Mouse (Mus musculus) C2C12 (cell line): ENCODE measurements around the gene Prm2.

Experiments used
- CEBPB ChIP-seq: IDR thresholded peaks from one replicate; pipeline ENCODE4 v1.6.1; 2011; ENCODE audit warnings: low read depth, mild to moderate bottlenecking, control low read depth, moderate library complexity
- CTCF ChIP-seq: IDR thresholded peaks from one replicate; pipeline ENCODE4 v1.5.1; 2011; ENCODE audit not compliant: control insufficient read depth, insufficient read depth, insufficient read length
- FOSL1 ChIP-seq: IDR thresholded peaks from one replicate; pipeline ENCODE4 v1.8.0; 2011; ENCODE audit warnings: mild to moderate bottlenecking, low read length; ENCODE audit not compliant: poor library complexity, insufficient read depth, severe bottlenecking
- MAX ChIP-seq: IDR thresholded peaks from one replicate; pipeline ENCODE4 v1.6.1; 2011; ENCODE audit warnings: mild to moderate bottlenecking, control low read depth
- MYOD1 ChIP-seq: IDR thresholded peaks from one replicate; pipeline ENCODE4 v1.6.1; 2011; ENCODE audit warnings: low read depth; ENCODE audit not compliant: control insufficient read depth, insufficient read length
- MYOG ChIP-seq: IDR thresholded peaks from one replicate; pipeline ENCODE4 v1.6.1; 2011; ENCODE audit not compliant: control insufficient read depth, insufficient read length; ENCODE audit errors: extremely low read depth
- USF1 ChIP-seq: IDR thresholded peaks from one replicate; pipeline ENCODE4 v1.6.1; 2011; ENCODE audit warnings: low read depth, mild to moderate bottlenecking, control low read depth, moderate library complexity

- TF ChIP-seq CTCF (no peak), MYOD1 (no peak), MAX (no peak), USF1 (no peak), CEBPB (no peak), MYOG (no peak), FOSL1 (no peak)
These were observed 26.3 kb downstream of the Prm2 start for GRCm38 (mm10) chr16:10769661-10770060.
